Mouse (Mus musculus) lung, postnatal 10 days (tissue): ENCODE results near the gene Trpm4.

ENCODE experiments used
- DNase-seq: peaks from one replicate; pipeline ENCODE4 v3.0.0; 2021

Gene Trpm4

DNA sequence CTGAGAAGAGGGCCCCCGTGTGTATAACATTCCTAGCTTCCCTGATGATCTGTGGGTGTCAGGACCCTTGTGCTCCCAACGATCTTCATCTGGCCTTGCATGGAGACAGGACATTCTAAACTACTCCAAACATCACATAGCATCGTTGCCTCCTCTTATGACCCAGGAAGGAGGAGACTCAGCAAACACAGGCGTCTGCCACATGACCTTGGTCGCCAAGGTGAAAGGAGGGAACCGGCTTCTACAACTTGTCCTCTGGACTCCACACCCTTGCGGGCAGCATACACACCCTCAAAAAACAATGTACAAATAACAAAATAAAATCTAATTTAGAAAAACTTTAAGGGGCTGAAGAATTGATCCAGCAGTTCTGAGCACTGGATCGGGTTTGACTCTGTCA is 21.6 kb downstream of the Trpm4 start:
- DNase-seq: no peak

DNA sequence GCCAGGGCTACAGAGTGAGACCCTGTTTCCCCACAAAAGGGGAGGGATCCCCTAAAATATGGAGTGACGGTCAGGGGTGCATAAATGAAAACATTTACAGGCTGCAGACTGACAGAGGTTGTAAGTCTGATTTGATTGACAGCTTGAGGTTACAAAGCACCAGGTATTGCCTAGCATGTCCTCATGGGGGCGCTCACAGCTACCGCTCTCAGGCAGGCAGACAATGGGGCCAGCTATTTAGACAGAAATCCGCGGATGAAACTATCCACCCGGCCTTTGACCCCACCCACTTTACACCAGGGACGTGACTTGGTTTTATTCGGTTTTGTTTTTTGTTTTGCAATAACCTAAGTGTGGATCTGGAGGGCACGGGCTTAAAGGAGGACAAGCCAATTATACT is 24.1 kb downstream of the Trpm4 start:
- DNase-seq: peak; percentile 72

DNA sequence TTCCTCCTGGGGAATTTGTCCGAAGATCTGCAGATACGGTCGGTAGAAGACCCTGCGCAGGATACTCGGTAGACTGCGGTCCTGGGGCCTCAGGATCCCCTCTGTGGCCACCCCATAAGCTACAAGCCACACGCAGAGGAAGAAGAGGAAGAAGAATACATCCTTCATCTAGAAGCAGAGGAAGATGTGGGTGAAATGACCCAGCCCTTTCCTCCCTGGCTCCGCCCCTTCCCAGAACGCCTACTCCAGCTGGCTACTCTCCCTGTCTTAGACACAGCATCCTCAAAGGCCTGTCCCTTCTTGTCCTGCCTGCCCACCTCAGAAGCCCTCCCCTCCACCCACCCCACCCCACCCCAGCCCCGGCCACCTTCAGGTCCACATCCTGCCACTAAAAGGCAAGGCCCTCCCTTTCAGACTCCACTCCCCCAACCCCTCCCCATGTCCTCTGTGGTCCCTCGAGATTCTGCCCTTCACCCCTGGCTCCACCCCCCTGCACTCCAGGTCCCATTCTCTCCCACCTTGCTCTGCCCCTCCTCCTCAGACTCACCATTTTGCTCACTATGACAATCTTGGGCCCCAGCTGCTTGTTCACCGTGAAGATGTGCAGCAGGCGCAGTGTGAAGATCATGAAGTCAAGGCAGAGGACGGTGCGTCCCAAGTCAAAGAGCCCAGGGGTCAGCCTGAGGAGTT is 24.9 kb downstream of the Trpm4 start:
- peak; percentile 37 for DNase-seq

DNA sequence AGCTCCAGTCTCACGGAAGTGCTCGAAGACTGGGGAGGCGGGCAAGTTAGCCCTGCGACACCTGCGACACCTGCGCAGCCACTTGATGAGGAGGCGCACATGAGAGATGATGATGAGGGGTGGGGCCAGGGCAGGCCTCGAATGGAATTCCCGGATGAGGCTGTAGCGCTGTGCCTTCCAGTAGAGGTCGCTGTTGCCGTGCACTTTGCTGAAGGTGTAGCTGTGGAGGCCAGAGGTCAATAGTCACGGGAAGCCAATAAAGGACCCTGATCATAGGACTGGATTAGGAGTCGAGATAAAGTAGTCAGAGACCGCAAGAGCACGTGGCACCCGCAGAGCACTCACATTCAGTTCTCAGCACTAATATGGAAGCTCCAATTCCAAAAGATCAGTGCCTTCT is 28.3 kb downstream of the Trpm4 start:
- DNase-seq: peak; percentile 84

DNA sequence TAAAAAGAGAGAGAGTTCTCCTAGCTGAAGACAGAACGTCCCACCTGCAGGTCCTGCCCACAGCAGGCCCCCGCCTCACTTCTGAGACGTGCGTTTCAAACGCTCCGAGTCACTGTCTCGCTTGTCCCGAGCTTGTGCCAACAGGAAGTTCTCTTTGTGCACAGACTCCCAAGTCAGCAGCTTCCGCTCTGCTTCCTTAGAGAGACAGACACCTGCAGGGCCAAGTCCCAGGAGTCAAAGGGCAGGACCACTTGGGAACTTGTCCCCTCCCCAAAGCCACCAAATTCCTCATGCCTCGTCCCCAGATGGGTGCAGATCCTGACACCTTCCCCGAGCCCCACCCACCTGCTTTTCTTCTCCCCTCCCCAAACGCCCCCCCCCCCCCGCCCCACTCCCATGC is 28.7 kb downstream of the Trpm4 start:
- DNase-seq: no peak

DNA sequence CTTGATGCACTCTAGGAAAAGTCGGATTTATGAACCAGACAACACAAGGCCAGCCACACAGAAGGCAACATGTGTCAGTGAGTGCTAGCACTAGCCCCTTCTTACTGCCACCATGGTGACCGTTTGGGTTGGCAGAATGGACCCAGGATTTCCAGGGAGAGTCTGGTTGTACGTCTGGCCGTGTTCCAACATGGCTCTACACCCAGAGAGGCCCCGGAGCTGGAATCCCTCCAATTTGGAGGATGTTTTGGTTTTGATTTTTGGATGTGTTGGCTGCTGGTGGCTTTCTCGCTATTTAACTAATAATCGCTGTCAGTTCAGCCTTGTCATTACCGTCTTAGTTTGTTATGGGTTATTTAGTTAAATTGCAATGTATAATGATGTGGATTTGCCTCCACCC is 31.0 kb downstream of the Trpm4 start:
- DNase-seq: peak; percentile 32

DNA sequence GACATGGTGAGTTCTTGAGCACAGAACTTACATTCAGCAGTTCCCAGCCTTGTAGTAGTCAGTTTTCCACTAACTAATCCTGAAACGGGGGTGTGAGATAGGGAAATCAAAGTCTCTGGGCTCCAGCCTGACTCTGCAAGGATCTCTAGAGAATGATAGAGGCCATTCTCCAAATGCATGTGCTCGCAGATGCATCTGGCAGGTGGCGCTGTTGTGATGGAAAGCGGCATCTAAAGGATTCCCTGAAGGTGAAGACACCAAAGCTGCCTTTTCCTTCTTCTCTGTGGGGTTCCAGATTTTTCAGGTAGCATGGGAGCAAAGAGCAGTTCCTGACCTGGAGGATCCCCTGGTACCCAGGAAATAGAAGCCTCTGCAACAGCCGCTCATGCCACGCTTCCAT is 33.3 kb downstream of the Trpm4 start:
- peak; percentile 80 for DNase-seq

DNA sequence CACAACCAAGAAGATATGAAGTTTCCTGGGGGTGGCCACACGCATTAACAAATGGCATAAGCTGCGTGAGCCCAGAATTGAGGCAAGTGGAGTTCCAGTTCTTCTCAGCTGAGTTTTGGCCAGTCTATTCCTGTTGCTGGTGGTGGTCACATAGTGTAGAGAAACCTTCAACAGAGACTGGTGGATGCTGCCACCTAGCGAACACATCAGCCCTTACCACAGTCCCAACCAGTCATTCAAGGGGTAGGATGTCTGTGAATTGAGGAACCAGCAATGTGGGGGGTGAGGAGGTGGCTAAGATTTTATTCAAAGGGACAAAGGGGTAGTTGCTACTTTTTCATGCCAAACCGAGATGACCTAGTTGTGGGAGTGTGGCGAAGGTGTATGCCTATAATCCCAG is 33.8 kb downstream of the Trpm4 start:
- DNase-seq: peak; percentile 81

DNA sequence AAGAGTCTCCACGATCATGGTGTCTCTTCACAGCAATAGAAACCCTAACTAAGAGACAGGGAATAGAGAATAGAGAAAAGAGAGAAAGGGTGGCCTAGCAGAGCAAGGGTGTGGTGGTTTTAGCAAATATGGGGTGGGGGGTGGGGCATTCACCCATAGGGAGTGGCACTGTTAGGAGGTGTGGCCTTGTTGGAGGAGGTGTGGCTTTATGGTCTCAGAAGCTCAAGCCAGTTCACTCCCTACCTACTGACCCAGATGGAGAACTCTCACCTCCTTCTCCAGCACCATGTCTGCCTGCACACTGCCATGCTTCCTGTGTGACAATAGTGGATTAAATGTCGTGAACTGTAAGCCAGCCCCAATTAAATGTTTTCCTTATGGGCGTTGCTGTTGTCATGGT is 36.0 kb downstream of the Trpm4 start:
- DNase-seq: no peak

DNA sequence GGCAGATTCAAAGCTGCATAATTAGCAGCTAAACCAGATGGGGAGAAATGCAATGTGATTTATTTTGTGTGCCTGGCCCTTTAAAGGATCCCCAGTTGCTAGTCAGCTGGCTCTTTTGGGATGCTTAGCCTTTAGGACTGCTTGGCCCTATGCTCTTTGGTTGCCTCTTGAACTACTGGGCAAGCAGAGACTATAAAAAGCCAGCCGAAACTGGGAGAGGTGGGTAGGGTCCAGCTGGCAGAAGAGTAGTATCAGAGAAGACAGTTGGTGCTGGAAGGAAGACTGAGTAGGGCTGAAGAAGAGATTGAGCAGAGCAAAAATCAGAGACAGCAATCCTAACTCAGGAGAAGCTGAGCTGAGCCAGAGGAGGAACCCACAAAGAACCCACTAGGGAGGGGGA is 37.0 kb downstream of the Trpm4 start:
- DNase-seq: no peak

DNA sequence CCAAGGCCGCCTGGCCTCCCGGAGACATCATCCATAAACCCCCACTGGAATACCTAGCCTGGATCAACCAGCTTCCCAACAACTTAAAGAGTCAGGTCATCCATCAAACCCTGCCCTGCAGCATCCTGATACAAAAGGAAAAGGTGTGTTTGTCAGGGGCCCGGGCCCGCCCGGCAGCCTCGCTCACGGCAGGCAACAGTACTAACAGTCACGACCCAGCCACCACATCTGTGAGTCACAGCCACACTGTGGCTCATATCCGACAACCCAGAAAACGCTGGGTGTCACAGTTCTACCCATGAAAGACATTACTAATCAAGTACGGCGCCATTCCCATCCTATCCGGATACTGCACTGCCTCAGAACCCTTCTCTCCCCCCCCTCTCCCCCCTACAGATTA is 47.1 kb downstream of the Trpm4 start:
- no peak for DNase-seq

DNA sequence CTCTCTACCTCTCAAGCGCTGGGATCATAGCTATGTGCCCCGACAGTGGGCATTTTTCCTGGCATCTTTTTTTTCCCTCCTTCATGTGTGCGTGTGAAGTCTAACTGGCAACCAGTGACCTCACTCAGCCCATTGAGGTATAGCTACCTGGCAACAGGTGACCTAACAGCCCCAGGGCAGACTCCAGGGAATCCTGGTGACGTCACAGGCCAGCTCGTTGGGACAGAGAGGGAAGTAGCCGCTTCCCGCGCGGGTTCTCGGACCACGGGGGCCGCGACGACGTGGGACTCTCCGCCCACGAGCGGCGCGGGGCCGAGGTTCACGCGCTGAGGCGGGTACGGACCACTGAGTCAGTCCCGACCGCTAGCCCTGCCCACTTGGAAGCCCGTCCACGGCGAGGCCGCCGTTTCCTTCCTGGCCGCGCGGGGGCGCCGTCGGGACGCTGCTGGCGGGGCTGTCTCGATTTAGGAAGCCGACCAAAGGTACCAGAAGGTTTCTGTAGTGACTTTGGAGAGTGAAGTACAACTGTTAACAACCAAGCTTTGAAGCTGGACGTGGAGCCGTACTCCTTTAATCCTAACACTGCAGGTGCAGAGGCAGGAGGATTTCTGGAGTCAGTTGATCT is 56.3 kb downstream of the Trpm4 start, which contains the start of gene Slc6a21:
Gene Slc6a21, plus strand, starts transcription at position 378 of the 625 bp plus-strand sequence.
- peak; percentile 84 for DNase-seq

DNA sequence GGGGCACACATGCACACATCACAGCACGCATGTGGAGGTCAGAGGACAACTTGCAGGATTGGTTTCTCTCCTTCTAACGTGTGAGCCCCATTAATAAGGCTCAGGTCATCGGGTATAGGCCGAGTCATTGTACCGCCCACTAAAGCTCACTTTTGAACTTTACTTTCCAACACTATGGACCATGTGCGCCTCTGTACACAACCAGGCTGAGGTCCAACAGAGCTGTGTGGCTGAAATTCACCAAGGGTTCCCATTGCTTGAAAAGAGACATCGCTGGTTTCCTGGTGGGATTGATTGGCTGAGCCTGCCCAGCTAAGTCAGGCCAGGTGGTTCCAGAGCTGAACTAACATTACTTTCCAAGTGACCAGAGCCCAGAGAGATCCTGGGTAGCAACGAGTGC is 59.9 kb downstream of the Trpm4 start:
- no peak for DNase-seq

DNA sequence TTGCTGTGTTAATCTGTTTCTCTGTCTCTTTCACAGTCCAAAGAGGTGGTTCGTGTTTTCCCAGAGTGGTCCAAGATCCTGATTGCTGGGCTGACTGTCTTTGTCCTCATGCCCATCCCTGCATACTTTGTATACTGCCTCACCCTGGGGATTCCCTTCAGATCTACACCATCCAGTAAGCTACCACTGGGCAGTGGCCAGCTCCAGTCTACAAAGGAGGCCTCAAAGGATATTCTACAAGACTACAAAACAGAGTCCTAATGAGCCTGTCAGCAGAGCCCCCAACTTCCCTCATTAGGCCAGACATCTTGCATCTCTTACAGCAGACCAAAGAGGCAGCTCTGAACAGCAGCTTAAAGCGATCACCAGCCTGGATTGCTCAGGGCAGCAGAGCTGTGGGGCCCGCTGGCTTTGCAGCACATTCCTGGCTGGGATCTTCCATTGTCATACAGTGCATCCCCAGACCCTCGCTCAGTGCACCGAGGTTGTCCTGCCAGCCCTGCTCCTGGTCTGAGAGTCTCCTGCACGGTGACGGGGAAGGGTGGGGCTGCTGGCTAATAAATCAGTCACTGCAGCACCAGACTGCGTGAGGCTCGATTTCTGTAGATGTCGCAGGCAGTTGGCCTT is 60.7 kb downstream of the Trpm4 start:
- DNase-seq: no peak

DNA sequence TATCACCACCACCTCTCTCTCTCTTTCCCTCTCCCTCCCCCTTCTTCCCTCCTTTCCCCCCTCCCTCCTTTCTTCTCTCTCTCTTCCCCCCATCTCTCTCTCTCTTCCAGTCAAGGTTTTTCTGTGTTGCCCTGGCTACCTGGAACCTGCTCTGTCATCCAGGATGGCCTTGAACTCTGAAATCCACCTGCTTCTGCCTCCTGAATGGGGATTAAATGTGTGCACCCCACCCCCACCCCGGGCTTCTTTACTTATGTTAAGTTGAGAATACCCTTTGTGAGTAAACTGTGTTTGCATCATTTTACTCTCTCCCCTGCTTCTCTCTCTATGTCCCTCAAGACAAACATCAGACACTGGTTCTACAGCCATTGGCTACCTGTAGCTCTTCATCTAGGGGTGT is 68.1 kb downstream of the Trpm4 start:
- DNase-seq: no peak

DNA sequence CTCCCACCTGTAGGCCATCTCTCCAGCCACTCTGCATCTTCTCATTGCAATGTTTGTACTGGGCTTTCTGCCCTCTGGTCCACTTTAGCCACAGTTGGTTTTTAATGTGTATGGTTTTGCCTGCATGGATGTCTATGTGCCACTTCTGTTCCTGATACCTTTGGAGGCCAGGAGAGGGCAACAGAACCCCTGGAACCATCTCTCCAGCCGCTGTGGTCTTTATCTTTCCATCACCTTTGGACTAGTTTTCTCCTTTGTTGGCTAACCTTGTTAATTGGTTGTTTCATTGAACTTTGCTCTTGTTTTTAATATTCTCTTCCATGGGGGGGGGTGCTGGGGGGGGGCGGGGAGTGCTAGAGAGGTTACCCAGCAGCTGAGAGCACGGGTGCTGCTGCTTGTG is 69.2 kb downstream of the Trpm4 start:
- no peak for DNase-seq

DNA sequence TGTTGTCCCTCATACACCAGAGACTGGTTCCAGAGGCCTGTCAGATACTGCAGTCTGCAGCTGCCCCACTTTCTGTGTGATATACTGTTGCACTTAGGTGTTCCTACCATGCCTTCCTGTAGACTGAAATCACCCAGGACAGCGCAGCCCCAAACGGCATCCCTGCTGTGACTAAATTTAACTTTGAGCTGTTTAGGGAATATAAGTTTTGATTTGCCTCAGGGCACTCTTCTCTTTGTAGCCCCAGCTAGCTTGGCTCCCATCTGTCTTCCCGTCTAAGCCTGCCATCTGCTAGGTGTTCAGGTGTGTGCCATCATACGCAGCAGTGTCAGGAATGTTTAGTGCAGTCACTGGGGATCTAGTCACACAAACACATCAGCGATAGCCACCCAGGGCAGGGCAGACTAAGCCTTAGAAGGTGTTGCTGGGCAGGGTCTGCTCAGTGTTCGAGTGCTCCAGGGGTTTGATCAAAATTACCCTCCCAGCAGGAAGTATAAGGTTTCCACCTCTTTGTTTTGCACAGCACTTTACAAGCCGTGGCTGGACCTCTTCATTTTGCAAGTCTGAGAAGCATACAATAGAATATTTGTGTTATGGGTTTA is 70.5 kb downstream of the Trpm4 start:
- no peak for DNase-seq

DNA sequence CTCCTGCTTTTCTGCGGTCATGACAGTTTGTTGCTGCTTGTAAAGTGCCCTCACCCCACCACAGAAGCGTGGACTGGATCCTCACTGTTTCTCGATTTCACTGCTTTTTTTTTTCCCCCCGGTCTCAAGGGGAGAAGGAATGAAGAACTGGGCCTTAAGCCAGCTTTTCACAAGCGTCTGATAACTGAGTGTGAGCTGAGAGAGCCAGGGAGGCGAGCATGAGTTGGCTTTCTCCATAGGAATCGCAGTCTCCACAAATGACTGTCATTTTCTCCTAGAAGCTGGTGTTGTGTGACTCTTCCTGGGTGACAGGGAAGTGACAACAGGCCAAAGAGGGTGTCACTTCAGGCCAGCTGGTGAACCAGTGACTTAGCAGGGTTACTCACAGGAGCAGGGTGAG is 71.3 kb downstream of the Trpm4 start:
- DNase-seq: peak; percentile 43

DNA sequence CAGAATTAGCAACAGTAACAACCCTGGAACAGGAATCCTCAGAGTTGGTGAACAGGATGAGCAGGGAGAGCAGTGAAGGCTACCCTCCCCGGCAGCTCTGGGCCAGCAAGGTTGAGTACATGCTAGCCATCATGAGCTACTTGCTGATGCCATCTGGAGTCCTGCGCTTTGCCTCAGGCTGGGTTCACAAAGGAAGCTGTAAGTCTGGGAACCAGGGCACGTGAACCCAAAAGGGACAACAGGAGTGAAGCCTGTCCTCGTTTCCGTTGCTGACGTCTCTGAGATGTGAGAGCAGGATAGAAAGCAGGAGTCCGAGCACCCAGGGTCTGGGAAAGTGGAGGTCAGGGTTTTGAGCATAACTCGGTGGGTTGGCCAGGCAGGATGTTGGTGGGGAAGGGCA is 74.3 kb downstream of the Trpm4 start:
- DNase-seq: no peak

DNA sequence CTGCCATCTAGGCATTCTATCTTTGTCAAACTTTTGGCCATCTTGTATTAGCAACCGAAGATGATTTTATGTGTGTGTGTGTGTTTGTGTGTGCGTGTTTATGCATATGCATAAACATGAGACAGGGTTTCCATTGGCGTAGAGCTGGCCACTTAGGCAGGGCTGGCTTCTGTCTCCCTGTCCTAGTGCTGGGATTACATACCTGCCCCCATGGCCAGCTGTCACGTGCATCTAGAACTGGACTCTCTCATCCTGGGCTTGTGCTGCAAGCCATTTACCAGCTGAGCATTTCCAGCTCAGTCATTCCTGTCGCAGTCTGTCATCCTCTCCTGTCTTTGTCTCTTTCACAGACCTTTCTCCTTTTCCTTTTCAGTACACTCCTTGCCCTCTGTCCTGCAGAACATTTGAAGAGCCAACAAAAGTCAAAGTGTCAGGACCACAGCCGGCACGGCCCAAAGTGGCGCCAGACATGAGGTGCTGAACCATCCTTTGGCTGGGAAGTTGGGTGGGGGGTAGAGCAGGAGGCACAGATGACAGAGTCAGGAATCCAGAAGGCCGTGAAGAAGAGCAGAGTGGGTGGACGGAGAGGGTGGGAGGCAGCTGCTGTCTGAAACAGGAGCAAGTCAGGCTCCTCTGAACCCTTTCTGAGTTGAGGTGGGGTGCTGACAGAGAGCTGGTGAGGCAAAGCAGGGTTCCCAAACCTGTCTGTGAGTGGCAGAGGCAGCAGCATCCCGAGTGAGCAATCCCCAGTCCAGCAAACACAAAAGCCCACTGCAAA is 76.3 kb downstream of the Trpm4 start:
- DNase-seq: no peak

DNA sequence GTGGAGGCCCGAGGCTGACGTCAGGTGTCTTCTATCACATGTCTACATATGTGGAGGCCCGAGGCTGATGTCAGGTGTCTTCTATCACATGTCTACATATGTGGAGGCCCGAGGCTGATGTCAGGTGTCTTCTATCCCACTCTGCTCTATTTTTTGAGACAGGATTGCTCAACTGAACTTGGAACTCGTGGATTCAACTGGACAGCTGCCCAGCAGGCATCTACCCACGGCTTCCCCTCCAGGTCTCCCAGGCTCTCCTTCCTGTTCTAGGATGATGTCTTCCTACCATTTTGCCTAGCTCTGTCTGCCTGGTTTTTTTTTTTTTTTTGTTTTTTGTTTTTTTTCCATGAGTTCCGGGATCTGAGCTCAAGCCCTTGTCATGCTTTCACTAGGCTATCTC is 77.8 kb downstream of the Trpm4 start:
- DNase-seq: peak; percentile 56

DNA sequence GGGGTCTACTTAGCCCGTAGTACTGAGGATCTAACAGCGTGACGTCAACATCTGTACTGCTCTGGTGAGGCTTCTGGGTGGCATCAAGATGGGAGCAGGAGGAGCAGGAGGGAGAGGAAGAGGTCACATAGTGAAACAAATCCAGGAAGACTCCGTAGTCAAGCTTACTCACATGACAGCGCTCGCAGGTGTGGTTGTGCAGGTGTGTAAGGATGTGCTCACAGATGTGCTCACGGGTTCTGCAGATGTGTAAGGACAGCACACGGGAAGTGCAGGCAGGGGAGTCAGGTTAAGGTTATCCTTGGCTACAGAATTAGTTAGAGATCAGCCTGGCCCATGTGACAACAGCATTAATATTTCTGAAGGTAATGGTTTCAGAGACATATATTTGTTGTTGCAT is 79.8 kb downstream of the Trpm4 start:
- DNase-seq: no peak
